Mouse (Mus musculus) erythroblast, embryonic 14.5 days (primary cell): ENCODE data around the gene Rdh12.

Experiments used
- GATA1 ChIP-seq: IDR thresholded peaks from 2 replicates; pipeline ENCODE4 v1.6.1; 2012; ENCODE audit warnings: low read length, inconsistent platforms, mixed read lengths
- TAL1 ChIP-seq: IDR thresholded peaks from 3 replicates; pipeline ENCODE4 v1.6.1; 2012; ENCODE audit warnings: low read length, inconsistent platforms, mixed read lengths

GRCm38 (mm10) chr12:79192193-79192592, 16.5 kb upstream of the Rdh12 start, which contains the start of gene Rdh11:
- TF ChIP-seq TAL1 (no peak), GATA1 (no peak)
